Mouse (Mus musculus): ENCODE data around the gene Abca7. TPM values are rescaled to one million over a fixed set of nuclear protein-coding genes. Genes with fewer than 3 reads are reported as not detected.

Abca7 gene
- polyA plus RNA-seq, 1 experiment from 2014 or later, result 8.1 TPM

Other genes with a start within 250 kb of the Abca7 start
- 40.7 and 41.2 TPM in 2 replicates for gene Polrmt, start 249.9 kb upstream of the Abca7 start, polyA plus RNA-seq (2015; fragmentation: Nextera tagmentation; extraction: Ambion mirVana)
- gene Fgf22, start 241.4 kb upstream of the Abca7 start, polyA plus RNA-seq (2015; fragmentation: Nextera tagmentation; extraction: Ambion mirVana), result 1.7 and 2.7 TPM in 2 replicates
- gene Rnf126, start 229.5 kb upstream of the Abca7 start, polyA plus RNA-seq (2015; fragmentation: Nextera tagmentation; extraction: Ambion mirVana), result 96.2 and 98.5 TPM in 2 replicates
- gene Fstl3, start 219.2 kb upstream of the Abca7 start, polyA plus RNA-seq (2015; fragmentation: Nextera tagmentation; extraction: Ambion mirVana), result 1.9 and 2.8 TPM in 2 replicates
- gene Prss57, start 205.5 kb upstream of the Abca7 start, polyA plus RNA-seq (2015; fragmentation: Nextera tagmentation; extraction: Ambion mirVana), result 0.07 and 0.69 TPM in 2 replicates
- gene Palm, start 202.9 kb upstream of the Abca7 start, polyA plus RNA-seq (2015; fragmentation: Nextera tagmentation; extraction: Ambion mirVana), result 214 and 231 TPM in 2 replicates
- 2.1 and 2.5 TPM in 2 replicates for gene Misp, start 175.5 kb upstream of the Abca7 start, polyA plus RNA-seq (2015; fragmentation: Nextera tagmentation; extraction: Ambion mirVana)
- 87.9 and 114 TPM in 2 replicates for gene Ptbp1, start 142.1 kb upstream of the Abca7 start, polyA plus RNA-seq (2015; fragmentation: Nextera tagmentation; extraction: Ambion mirVana)
- gene Prtn3, start 122.0 kb upstream of the Abca7 start, polyA plus RNA-seq (2015; fragmentation: Nextera tagmentation; extraction: Ambion mirVana), result 14.3 and 14.7 TPM in 2 replicates
- 343 and 361 TPM in 2 replicates for gene Plppr3, start 121.9 kb upstream of the Abca7 start, polyA plus RNA-seq (2015; fragmentation: Nextera tagmentation; extraction: Ambion mirVana)
- gene Elane, start 110.2 kb upstream of the Abca7 start, polyA plus RNA-seq (2015; fragmentation: Nextera tagmentation; extraction: Ambion mirVana), result 0.67 TPM in 1 of 2 replicates, not detected in the other
- gene Cfd, start 105.6 kb upstream of the Abca7 start, polyA plus RNA-seq (2015; fragmentation: Nextera tagmentation; extraction: Ambion mirVana), result not detected in 2 replicates
- gene Med16, start 87.6 kb upstream of the Abca7 start, polyA plus RNA-seq (2015; fragmentation: Nextera tagmentation; extraction: Ambion mirVana), result 47.4 and 49.0 TPM in 2 replicates
- 40.5 and 48.8 TPM in 2 replicates for gene Gm26602, start 85.6 kb upstream of the Abca7 start, polyA plus RNA-seq (2015; fragmentation: Nextera tagmentation; extraction: Ambion mirVana)
- 2.1 and 2.4 TPM in 2 replicates for gene Kiss1r, start 79.5 kb upstream of the Abca7 start, polyA plus RNA-seq (2015; fragmentation: Nextera tagmentation; extraction: Ambion mirVana)
- gene R3hdm4, start 75.3 kb upstream of the Abca7 start, polyA plus RNA-seq (2015; fragmentation: Nextera tagmentation; extraction: Ambion mirVana), result 237 and 249 TPM in 2 replicates
- 3.4 and 5.4 TPM in 2 replicates for gene Arid3a, start 69.5 kb upstream of the Abca7 start, polyA plus RNA-seq (2015; fragmentation: Nextera tagmentation; extraction: Ambion mirVana)
- gene Wdr18, start 36.3 kb upstream of the Abca7 start, polyA plus RNA-seq (2015; fragmentation: Nextera tagmentation; extraction: Ambion mirVana), result 67.0 and 85.7 TPM in 2 replicates
- gene Grin3b, start 25.8 kb upstream of the Abca7 start, polyA plus RNA-seq (2015; fragmentation: Nextera tagmentation; extraction: Ambion mirVana), result 0.58 and 0.61 TPM in 2 replicates
- 21.0 and 21.4 TPM in 2 replicates for gene Tmem259, start 12.2 kb upstream of the Abca7 start, polyA plus RNA-seq (2015; fragmentation: Nextera tagmentation; extraction: Ambion mirVana)
- 55.6 and 56.2 TPM in 2 replicates for gene Cnn2, start 7.9 kb upstream of the Abca7 start, polyA plus RNA-seq (2015; fragmentation: Nextera tagmentation; extraction: Ambion mirVana)
- gene Arhgap45, start 20.2 kb downstream of the Abca7 start, polyA plus RNA-seq (2015; fragmentation: Nextera tagmentation; extraction: Ambion mirVana), result 2.4 and 2.9 TPM in 2 replicates
- gene Polr2e, start 43.3 kb downstream of the Abca7 start, polyA plus RNA-seq (2015; fragmentation: Nextera tagmentation; extraction: Ambion mirVana), result 141 and 153 TPM in 2 replicates
- 505 and 556 TPM in 2 replicates for gene Gpx4, start 50.7 kb downstream of the Abca7 start, polyA plus RNA-seq (2015; fragmentation: Nextera tagmentation; extraction: Ambion mirVana)
- gene Sbno2, start 109.1 kb downstream of the Abca7 start, polyA plus RNA-seq (2015; fragmentation: Nextera tagmentation; extraction: Ambion mirVana), result 12.9 and 13.0 TPM in 2 replicates
- gene Stk11, start 119.3 kb downstream of the Abca7 start, polyA plus RNA-seq (2015; fragmentation: Nextera tagmentation; extraction: Ambion mirVana), result 13.3 and 16.8 TPM in 2 replicates
- gene Atp5d, start 142.1 kb downstream of the Abca7 start, polyA plus RNA-seq (2015; fragmentation: Nextera tagmentation; extraction: Ambion mirVana), result 467 and 481 TPM in 2 replicates
- gene Cbarp, start 144.3 kb downstream of the Abca7 start, polyA plus RNA-seq (2015; fragmentation: Nextera tagmentation; extraction: Ambion mirVana), result 53.9 and 55.1 TPM in 2 replicates
- 31.0 and 35.8 TPM in 2 replicates for gene Midn, start 151.8 kb downstream of the Abca7 start, polyA plus RNA-seq (2015; fragmentation: Nextera tagmentation; extraction: Ambion mirVana)
- gene Cirbp, start 169.5 kb downstream of the Abca7 start, polyA plus RNA-seq (2015; fragmentation: Nextera tagmentation; extraction: Ambion mirVana), result 325 and 351 TPM in 2 replicates
- gene 1600002K03Rik, start 176.4 kb downstream of the Abca7 start, polyA plus RNA-seq (2015; fragmentation: Nextera tagmentation; extraction: Ambion mirVana), result 11.4 and 16.3 TPM in 2 replicates
- gene Efna2, start 183.0 kb downstream of the Abca7 start, polyA plus RNA-seq (2015; fragmentation: Nextera tagmentation; extraction: Ambion mirVana), result 34.0 and 34.8 TPM in 2 replicates
- gene Mum1, start 229.9 kb downstream of the Abca7 start, polyA plus RNA-seq (2015; fragmentation: Nextera tagmentation; extraction: Ambion mirVana), result 46.5 and 60.7 TPM in 2 replicates